Mouse (Mus musculus) cerebellum, postnatal 10 days (tissue): ENCODE measurements at regions not wholly inside any gene's neighbourhood (a gene's known extent, or its start where the extent isn't known, plus 50 kb on each side); places are given as distances from the start of the nearest gene placed in this dataset.

ENCODE experiments used
- DNase-seq, 2 experiments: peaks; one replicate each; pipeline ENCODE4 v3.0.0; 2021; ENCODE audit warnings: mixed read lengths in 2 of 2

- no peak for DNase-seq
These were observed 440.0 kb downstream of the Tns3 start for GRCm38 (mm10) chr11:8224366-8224765.

DNA sequence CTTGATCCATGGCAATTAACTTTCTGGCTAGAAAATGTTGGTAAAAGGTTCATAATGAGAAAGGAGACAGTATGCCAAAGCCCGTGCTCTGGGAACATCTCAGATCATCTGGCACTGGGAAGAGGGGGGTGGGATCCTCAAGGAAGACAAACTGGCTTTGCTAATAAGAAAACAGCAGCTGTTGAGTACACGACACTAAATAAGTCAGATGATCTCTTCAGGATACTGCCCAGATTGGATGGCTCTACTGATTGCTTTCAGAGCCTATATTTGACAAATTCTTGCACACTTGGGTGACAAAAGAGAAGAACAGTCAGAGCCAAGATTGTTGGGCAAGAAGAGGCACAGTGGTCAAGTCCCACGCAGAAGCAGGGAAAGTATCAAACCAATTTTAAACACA is 443.7 kb downstream of the Tns3 start:
- peak in 1 of 2 experiments; percentile 9 for DNase-seq

DNA sequence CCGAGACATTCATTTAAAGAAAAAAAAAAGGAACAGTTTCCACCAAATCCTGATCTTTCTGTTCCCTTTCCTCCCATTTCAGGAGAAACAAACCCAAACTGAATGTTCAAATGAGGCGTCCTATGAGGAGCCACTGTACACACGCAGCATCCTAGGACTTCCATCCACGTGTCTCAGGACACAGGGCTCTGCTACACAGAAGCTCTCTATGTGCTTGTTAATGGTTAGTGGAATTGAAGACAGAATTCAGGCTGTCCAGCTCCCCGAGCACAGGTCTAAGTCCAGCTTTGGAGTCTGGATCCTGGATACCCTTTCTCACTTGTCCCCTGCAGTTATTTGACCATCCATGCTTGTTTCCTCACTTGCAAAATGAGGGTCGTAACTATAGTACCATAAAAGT is 444.4 kb downstream of the Tns3 start:
- DNase-seq, result no peak

DNA sequence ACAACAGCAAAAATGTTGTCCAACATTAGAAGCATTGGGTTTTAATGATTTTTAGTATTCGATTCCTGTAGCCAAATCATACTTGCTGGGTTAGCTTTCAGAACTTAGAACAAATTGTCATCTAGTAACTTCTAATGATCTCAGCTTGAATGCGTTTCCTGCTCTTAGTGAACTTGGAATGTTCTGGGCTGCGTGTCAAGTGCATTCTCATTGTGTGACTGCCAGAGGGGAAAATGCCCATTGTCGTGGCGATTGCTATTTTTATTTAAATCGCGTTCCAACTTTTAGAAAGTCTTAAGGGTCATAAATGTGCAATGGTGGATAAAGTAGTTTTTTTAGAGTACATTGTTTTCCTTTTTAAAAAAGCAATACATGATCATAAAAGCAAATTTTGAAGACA is 448.7 kb downstream of the Tns3 start:
- DNase-seq, result no peak

- peak in 1 of 2 experiments; percentile 36 for DNase-seq
These were observed 449.9 kb downstream of the Tns3 start for GRCm38 (mm10) chr11:8214305-8214903.

- DNase-seq, result no peak
These were observed 451.2 kb downstream of the Tns3 start for GRCm38 (mm10) chr11:8213130-8213529.

- no peak for DNase-seq
These were observed 451.6 kb downstream of the Tns3 start for GRCm38 (mm10) chr11:8212714-8213113.

DNA sequence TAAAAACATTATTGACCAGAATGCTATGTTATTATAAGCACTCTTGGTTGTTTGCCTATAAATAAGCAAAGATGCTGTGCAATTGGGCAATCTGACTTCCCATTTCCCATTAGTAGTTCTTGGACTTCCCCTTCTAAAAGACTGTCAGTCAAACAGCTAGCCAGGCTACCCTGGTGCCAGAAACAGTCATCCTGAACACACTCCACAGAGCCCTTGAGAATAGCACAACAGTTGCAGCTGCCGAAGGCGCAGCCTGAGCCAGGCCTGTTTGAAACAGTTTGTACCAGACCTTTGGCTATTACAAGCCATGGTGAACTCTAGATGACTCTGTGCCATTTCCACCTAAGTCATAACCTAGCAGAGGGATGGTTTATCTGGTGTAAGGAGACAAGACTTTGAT is 455.3 kb downstream of the Tns3 start:
- no peak for DNase-seq

GRCm38 (mm10) chr11:8199293-8199692 is 465.0 kb downstream of the Tns3 start:
- no peak for DNase-seq
